Mouse (Mus musculus) granulocyte monocyte progenitor cell, adult 5-6 weeks (primary cell): ENCODE results near the gene Jund. TPM values are rescaled to one million over a fixed set of nuclear protein-coding genes. Genes with fewer than 3 reads are reported as not detected.
A peak's percentile ranks its signal among the peaks of the same experiment; 100 is the strongest.

Experiments
- ATAC-seq: replicated peaks from 2 replicates; pipeline ENCODE4 v1.8.0; 2016; ENCODE audit warnings: mild to moderate bottlenecking, moderate TSS enrichment, inconsistent platforms; ENCODE audit not compliant: poor library complexity, severe bottlenecking
- total RNA-seq, 2 experiments: library from RNA; stranded (forward) in 1 of 2; stranded (reverse) in 1 of 2; fragments of 200-712, 200-1000 nt in 1 of 2; fragments of >200 nt in 1 of 2; fragmentation: Nextera tagmentation in 1 of 2; gene quantifications; 2 replicates each; pipeline ENCODE4 v1.2.3; 2014 to 2017

Jund gene
- total RNA-seq, 2 experiments from 2014 or later = 7.7 to 27.0 TPM

GRCm38 (mm10) chr8:70673079-70673856 lies 25.5 kb upstream of the Jund start, which contains the start of gene Lsm4:
Gene Lsm4, plus strand, starts transcription at chr8:70673248.
- peak; percentile 90 for ATAC-seq

- ATAC-seq = no peak
Observed at GRCm38 (mm10) chr8:70674109-70674508, 24.6 kb upstream of the Jund start.

GRCm38 (mm10) chr8:70674716-70675115 lies 24.0 kb upstream of the Jund start:
- no peak for ATAC-seq

- peak; percentile 25 for ATAC-seq
Observed at GRCm38 (mm10) chr8:70675336-70675735, 23.4 kb upstream of the Jund start.

- ATAC-seq = no peak
Observed at GRCm38 (mm10) chr8:70677451-70678080, 21.2 kb upstream of the Jund start.

- no peak for ATAC-seq
Observed at GRCm38 (mm10) chr8:70678679-70679078, 20.1 kb upstream of the Jund start.

- ATAC-seq = no peak
Observed at GRCm38 (mm10) chr8:70679404-70679803, 19.3 kb upstream of the Jund start.

GRCm38 (mm10) chr8:70680039-70680438 lies 18.7 kb upstream of the Jund start:
- ATAC-seq = no peak

GRCm38 (mm10) chr8:70681410-70681809 lies 17.3 kb upstream of the Jund start:
- no peak for ATAC-seq

- ATAC-seq = peak; percentile 15; the same call in 1 of the 2 replicates
Observed at GRCm38 (mm10) chr8:70682193-70682592, 16.6 kb upstream of the Jund start.

GRCm38 (mm10) chr8:70682692-70683091 lies 16.1 kb upstream of the Jund start:
- peak; percentile 82 for ATAC-seq

- ATAC-seq = no peak
Observed at GRCm38 (mm10) chr8:70684291-70684690, 14.5 kb upstream of the Jund start.

GRCm38 (mm10) chr8:70687576-70687975 lies 11.2 kb upstream of the Jund start:
- no peak for ATAC-seq

GRCm38 (mm10) chr8:70688136-70688535 lies 10.6 kb upstream of the Jund start:
- ATAC-seq = no peak

GRCm38 (mm10) chr8:70689892-70690390 lies 8.8 kb upstream of the Jund start:
- ATAC-seq = no peak

GRCm38 (mm10) chr8:70691230-70691629 lies 7.5 kb upstream of the Jund start:
- ATAC-seq = no peak

- ATAC-seq = no peak
Observed at GRCm38 (mm10) chr8:70691727-70692231, 7.0 kb upstream of the Jund start.

GRCm38 (mm10) chr8:70693636-70694035 lies 5.1 kb upstream of the Jund start:
- ATAC-seq = peak; percentile 23; the same call in 1 of the 2 replicates

- ATAC-seq = peak; percentile 20
Observed at GRCm38 (mm10) chr8:70695318-70696018, 3.3 kb upstream of the Jund start.

GRCm38 (mm10) chr8:70696019-70696885 lies 2.5 kb upstream of the Jund start:
- ATAC-seq = no peak
